Mouse (Mus musculus): Measurements from ENCODE around the gene B830017H08Rik. TPM values are rescaled to one million over a fixed set of nuclear protein-coding genes. Genes with fewer than 3 reads are reported as not detected.

B830017H08Rik gene
- total and polyA plus RNA-seq, 3 experiments: 0.23 to 0.33 TPM; not detected in 1

- Histone ChIP-seq H3K36me3 (replicated peaks) (peaks cover 73% of the 10 kb centered on the region), H3K4me3 (ENCODE audit: low read depth, low read length) (peak overlapping the region; percentile 43; the same call in 1 of the 2 replicates), H3K4me1 (ENCODE audit: insufficient read depth, low read depth, low read length) (peaks cover 67% of the 10 kb centered on the region), H3K9me3 (replicated peaks) (no peaks in the 10 kb centered on the region), H3K27me3 (ENCODE audit: insufficient read depth, low read length) (no peaks in the 10 kb centered on the region)
- no peak for TF ChIP-seq GATA2 (IDR thresholded peaks at IDR 0.05; ENCODE audit: borderline replicate concordance, low read depth, low read length)
- no peak for TF ChIP-seq GATA1 (IDR thresholded peaks at IDR 0.05; ENCODE audit: borderline replicate concordance, low read length)
- no peak for TF ChIP-seq CTCF (IDR thresholded peaks at IDR 0.05; ENCODE audit: low read depth, low read length)
- peak; percentile 75 for TF ChIP-seq TAL1 (conservative IDR thresholded peaks at IDR 0.05; ENCODE audit: low read depth, low read length)
- no peak for TF ChIP-seq POLR2AphosphoS5 (IDR thresholded peaks at IDR 0.05; ENCODE audit: insufficient replicate concordance, low read depth, low read length)
- peak; percentile 47 for ATAC-seq (ENCODE audit: extremely low read depth, insufficient number of reproducible peaks, low FRiP score, poor library complexity, severe bottlenecking)
- DNase-seq (ENCODE audit: low spot score): no peak
Measured at GRCm38 (mm10) chr16:17872995-17873394, 40.1 kb downstream of the B830017H08Rik start.

DNA sequence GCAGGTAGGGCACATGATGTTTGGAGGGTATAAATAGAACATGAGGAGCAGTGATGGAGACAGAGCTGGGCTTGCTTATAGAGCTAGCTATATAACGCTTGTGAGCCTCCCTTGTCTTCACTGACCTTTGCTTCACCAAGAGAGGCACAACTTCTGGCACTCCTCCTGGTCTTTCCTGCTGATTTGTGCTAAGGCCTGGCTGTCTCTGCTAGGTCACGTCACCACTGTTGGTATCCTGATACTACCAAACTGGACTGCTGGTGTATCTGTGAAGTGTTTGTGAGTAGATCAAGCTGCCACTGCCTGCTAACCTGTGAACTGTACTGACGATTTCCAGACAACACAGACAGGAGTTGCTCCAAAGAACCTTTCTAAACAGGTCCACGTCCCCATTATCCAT lies 42.3 kb downstream of the B830017H08Rik start:
- Histone ChIP-seq H3K36me3 (replicated peaks) (peaks cover 73% of the 10 kb centered on the region), H3K27me3 (ENCODE audit: insufficient read depth, low read length) (no peaks in the 10 kb centered on the region), H3K4me3 (ENCODE audit: low read depth, low read length) (no peak overlapping the region), H3K9me3 (replicated peaks) (peaks cover 6% of the 10 kb centered on the region), H3K4me1 (ENCODE audit: insufficient read depth, low read depth, low read length) (peaks cover 52% of the 10 kb centered on the region)
- no peak for DNase-seq (ENCODE audit: low spot score)
- TF ChIP-seq CTCF (IDR thresholded peaks at IDR 0.05; ENCODE audit: low read depth, low read length) (no peak), TAL1 (conservative IDR thresholded peaks at IDR 0.05; ENCODE audit: low read depth, low read length) (no peak), GATA1 (IDR thresholded peaks at IDR 0.05; ENCODE audit: borderline replicate concordance, low read length) (no peak), POLR2AphosphoS5 (IDR thresholded peaks at IDR 0.05; ENCODE audit: insufficient replicate concordance, low read depth, low read length) (no peak)
- no peak for ATAC-seq (ENCODE audit: extremely low read depth, insufficient number of reproducible peaks, low FRiP score, poor library complexity, severe bottlenecking)

GRCm38 (mm10) chr16:17876096-17876495 lies 43.2 kb downstream of the B830017H08Rik start:
- H3K36me3 ChIP-seq (replicated peaks): peaks cover 72% of the 10 kb centered on the region
- peaks cover 43% of the 10 kb centered on the region for H3K4me1 ChIP-seq (ENCODE audit: insufficient read depth, low read depth, low read length)

DNA sequence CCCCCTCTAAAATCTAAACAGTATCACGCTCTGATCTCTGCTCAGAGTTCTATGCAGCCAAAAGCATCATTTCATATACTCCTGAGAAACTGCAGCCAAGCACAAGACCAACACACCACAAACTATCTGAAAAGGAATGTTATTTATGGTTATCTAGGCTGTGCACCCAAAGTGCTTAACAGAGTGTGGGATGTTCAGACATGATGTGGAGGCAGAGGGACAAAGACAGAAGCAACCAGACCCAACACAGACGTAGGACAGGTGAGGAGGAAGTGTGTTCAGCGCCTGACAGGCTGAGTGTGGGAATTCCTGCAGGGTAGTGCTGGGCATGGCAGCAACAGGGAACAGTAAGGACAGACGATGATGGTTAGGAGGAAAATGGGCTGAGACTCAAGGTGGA lies 46.6 kb downstream of the B830017H08Rik start:
- DNase-seq (ENCODE audit: low spot score): no peak
- Histone ChIP-seq H3K4me3 (ENCODE audit: low read depth, low read length) (no peak overlapping the region), H3K36me3 (replicated peaks) (peaks cover 79% of the 10 kb centered on the region), H3K9me3 (replicated peaks) (peaks cover 6% of the 10 kb centered on the region), H3K4me1 (ENCODE audit: insufficient read depth, low read depth, low read length) (peaks cover 20% of the 10 kb centered on the region), H3K27me3 (ENCODE audit: insufficient read depth, low read length) (no peaks in the 10 kb centered on the region)
- no peak for ATAC-seq (ENCODE audit: extremely low read depth, insufficient number of reproducible peaks, low FRiP score, poor library complexity, severe bottlenecking)
- TF ChIP-seq GATA1 (IDR thresholded peaks at IDR 0.05; ENCODE audit: borderline replicate concordance, low read length) (no peak), TAL1 (conservative IDR thresholded peaks at IDR 0.05; ENCODE audit: low read depth, low read length) (no peak), POLR2AphosphoS5 (IDR thresholded peaks at IDR 0.05; ENCODE audit: insufficient replicate concordance, low read depth, low read length) (no peak)

More at GRCm38 (mm10) chr16:17876096-17876495, 43.2 kb downstream of the B830017H08Rik start:
- TF ChIP-seq GATA1 (IDR thresholded peaks at IDR 0.05; ENCODE audit: borderline replicate concordance, low read length) (no peak), GATA2 (IDR thresholded peaks at IDR 0.05; ENCODE audit: borderline replicate concordance, low read depth, low read length) (no peak), POLR2AphosphoS5 (IDR thresholded peaks at IDR 0.05; ENCODE audit: insufficient replicate concordance, low read depth, low read length) (no peak), TAL1 (conservative IDR thresholded peaks at IDR 0.05; ENCODE audit: low read depth, low read length) (no peak)
- Histone ChIP-seq H3K27me3 (ENCODE audit: insufficient read depth, low read length) (no peaks in the 10 kb centered on the region), H3K9me3 (replicated peaks) (peaks cover 6% of the 10 kb centered on the region), H3K4me3 (ENCODE audit: low read depth, low read length) (no peak overlapping the region)
- ATAC-seq (ENCODE audit: extremely low read depth, insufficient number of reproducible peaks, low FRiP score, poor library complexity, severe bottlenecking) (no peak), DNase-seq (ENCODE audit: low spot score) (no peak)

DNA sequence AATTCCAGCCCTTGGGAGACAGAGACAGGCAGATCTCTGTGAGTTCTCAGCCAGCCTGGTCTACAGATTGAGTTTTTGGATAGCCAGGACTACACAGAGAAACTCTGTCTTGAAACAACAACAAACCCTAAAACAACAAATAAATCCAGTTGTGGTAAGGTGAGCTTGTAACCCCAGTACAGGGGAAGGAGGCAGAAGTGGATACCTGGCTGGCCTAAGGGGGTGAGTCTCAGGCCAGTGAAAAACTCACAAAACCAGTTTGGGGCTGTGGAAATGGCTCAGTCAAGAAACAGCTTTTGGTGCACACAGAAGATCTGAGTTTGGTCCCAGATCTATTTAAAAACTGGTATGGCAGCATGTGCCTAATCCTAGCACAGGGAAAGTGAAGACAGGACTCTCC lies 49.3 kb downstream of the B830017H08Rik start:
- TF ChIP-seq CTCF (IDR thresholded peaks at IDR 0.05; ENCODE audit: low read depth, low read length) (no peak), GATA1 (IDR thresholded peaks at IDR 0.05; ENCODE audit: borderline replicate concordance, low read length) (no peak), GATA2 (IDR thresholded peaks at IDR 0.05; ENCODE audit: borderline replicate concordance, low read depth, low read length) (no peak)
- ATAC-seq (ENCODE audit: extremely low read depth, insufficient number of reproducible peaks, low FRiP score, poor library complexity, severe bottlenecking) (no peak), DNase-seq (ENCODE audit: low spot score) (no peak)
- peaks cover 6% of the 10 kb centered on the region for H3K9me3 ChIP-seq (replicated peaks)
- no peak overlapping the region for H3K4me3 ChIP-seq (ENCODE audit: low read depth, low read length)
- peaks cover 23% of the 10 kb centered on the region for H3K4me1 ChIP-seq (ENCODE audit: insufficient read depth, low read depth, low read length)
- no peaks in the 10 kb centered on the region for H3K27me3 ChIP-seq (ENCODE audit: insufficient read depth, low read length)
- peaks cover 90% of the 10 kb centered on the region for H3K36me3 ChIP-seq (replicated peaks)

GRCm38 (mm10) chr16:17884116-17884515 lies 51.2 kb downstream of the B830017H08Rik start:
- no peaks in the 10 kb centered on the region for H3K27me3 ChIP-seq (ENCODE audit: insufficient read depth, low read length)
- H3K4me3 ChIP-seq (ENCODE audit: low read depth, low read length): no peak overlapping the region
- no peak for TF ChIP-seq TAL1 (conservative IDR thresholded peaks at IDR 0.05; ENCODE audit: low read depth, low read length)
- no peak for TF ChIP-seq GATA1 (IDR thresholded peaks at IDR 0.05; ENCODE audit: borderline replicate concordance, low read length)
- TF ChIP-seq GATA2 (IDR thresholded peaks at IDR 0.05; ENCODE audit: borderline replicate concordance, low read depth, low read length): no peak
- DNase-seq (ENCODE audit: low spot score) (no peak), ATAC-seq (ENCODE audit: extremely low read depth, insufficient number of reproducible peaks, low FRiP score, poor library complexity, severe bottlenecking) (no peak)
- peaks cover 23% of the 10 kb centered on the region for H3K4me1 ChIP-seq (ENCODE audit: insufficient read depth, low read depth, low read length)
- H3K9me3 ChIP-seq (replicated peaks): no peaks in the 10 kb centered on the region; the same call in 1 of the 2 replicates
- peaks cover 72% of the 10 kb centered on the region for H3K36me3 ChIP-seq (replicated peaks)

Other genes with a start within 250 kb of the B830017H08Rik start
- not detected in 2 replicates for gene Slc7a4, start 249.9 kb upstream of the B830017H08Rik start, total RNA-seq (2014; fragmentation: Nextera tagmentation)
- 0.05 TPM in 1 of 2 replicates, not detected in the other for gene Slc7a4, start 249.9 kb upstream of the B830017H08Rik start, total RNA-seq (2017)
- gene Slc7a4, start 249.9 kb upstream of the B830017H08Rik start, polyA plus RNA-seq (2012): not detected in 2 replicates
- 55.5 and 78.9 TPM in 2 replicates for gene Smpd4, start 213.8 kb upstream of the B830017H08Rik start, total RNA-seq (2014; fragmentation: Nextera tagmentation)
- 38.5 and 44.4 TPM in 2 replicates for gene Smpd4, start 213.8 kb upstream of the B830017H08Rik start, total RNA-seq (2017)
- gene Smpd4, start 213.8 kb upstream of the B830017H08Rik start, polyA plus RNA-seq (2012): 12.6 and 24.5 TPM in 2 replicates
- gene Ccdc74a, start 186.7 kb upstream of the B830017H08Rik start, total RNA-seq (2014; fragmentation: Nextera tagmentation): not detected in 2 replicates
- gene Ccdc74a, start 186.7 kb upstream of the B830017H08Rik start, total RNA-seq (2017): 3.7 and 4.2 TPM in 2 replicates
- gene Ccdc74a, start 186.7 kb upstream of the B830017H08Rik start, polyA plus RNA-seq (2012): 0.98 and 1.8 TPM in 2 replicates
- 80.8 and 97.0 TPM in 2 replicates for gene Med15, start 100.2 kb upstream of the B830017H08Rik start, total RNA-seq (2014; fragmentation: Nextera tagmentation)
- gene Med15, start 100.2 kb upstream of the B830017H08Rik start, total RNA-seq (2017): 20.3 and 23.4 TPM in 2 replicates
- gene Med15, start 100.2 kb upstream of the B830017H08Rik start, polyA plus RNA-seq (2012): 221 and 227 TPM in 2 replicates
- not detected in 2 replicates for gene Klhl22, start 73.5 kb upstream of the B830017H08Rik start, total RNA-seq (2014; fragmentation: Nextera tagmentation)
- gene Klhl22, start 73.5 kb upstream of the B830017H08Rik start, total RNA-seq (2017): 0.06 and 2.1 TPM in 2 replicates
- not detected in 2 replicates for gene Klhl22, start 73.5 kb upstream of the B830017H08Rik start, polyA plus RNA-seq (2012)
- not detected in 2 replicates for gene Scarf2, start 35.8 kb upstream of the B830017H08Rik start, total RNA-seq (2014; fragmentation: Nextera tagmentation)
- 0.06 TPM in 1 of 2 replicates, not detected in the other for gene Scarf2, start 35.8 kb upstream of the B830017H08Rik start, total RNA-seq (2017)
- not detected in 2 replicates for gene Scarf2, start 35.8 kb upstream of the B830017H08Rik start, polyA plus RNA-seq (2012)
- 2.3 and 2.4 TPM in 2 replicates for gene Car15, start 5.2 kb downstream of the B830017H08Rik start, total RNA-seq (2014; fragmentation: Nextera tagmentation)
- 2.3 and 3.3 TPM in 2 replicates for gene Car15, start 5.2 kb downstream of the B830017H08Rik start, total RNA-seq (2017)
- gene Car15, start 5.2 kb downstream of the B830017H08Rik start, polyA plus RNA-seq (2012): 0.13 and 0.89 TPM in 2 replicates
- 0.75 and 1.0 TPM in 2 replicates for gene Gm20518, start 58.5 kb downstream of the B830017H08Rik start, total RNA-seq (2014; fragmentation: Nextera tagmentation)
- 0.52 and 1.0 TPM in 2 replicates for gene Gm20518, start 58.5 kb downstream of the B830017H08Rik start, total RNA-seq (2017)
- 0.09 and 0.17 TPM in 2 replicates for gene Gm20518, start 58.5 kb downstream of the B830017H08Rik start, polyA plus RNA-seq (2012)
- not detected in 2 replicates for gene Tssk1, start 61.1 kb downstream of the B830017H08Rik start, total RNA-seq (2014; fragmentation: Nextera tagmentation)
- 0.16 TPM in 1 of 2 replicates, not detected in the other for gene Tssk1, start 61.1 kb downstream of the B830017H08Rik start, total RNA-seq (2017)
- not detected in 2 replicates for gene Tssk1, start 61.1 kb downstream of the B830017H08Rik start, polyA plus RNA-seq (2012)
- 20.5 and 23.2 TPM in 2 replicates for gene Dgcr2, start 65.4 kb downstream of the B830017H08Rik start, total RNA-seq (2014; fragmentation: Nextera tagmentation)
- gene Dgcr2, start 65.4 kb downstream of the B830017H08Rik start, total RNA-seq (2017): 25.5 and 32.2 TPM in 2 replicates
- 16.5 and 27.8 TPM in 2 replicates for gene Dgcr2, start 65.4 kb downstream of the B830017H08Rik start, polyA plus RNA-seq (2012)
- not detected in 2 replicates for gene Tssk2, start 65.5 kb downstream of the B830017H08Rik start, total RNA-seq (2014; fragmentation: Nextera tagmentation)
- gene Tssk2, start 65.5 kb downstream of the B830017H08Rik start, total RNA-seq (2017): 0.23 TPM in 1 of 2 replicates, not detected in the other
- gene Tssk2, start 65.5 kb downstream of the B830017H08Rik start, polyA plus RNA-seq (2012): not detected in 2 replicates
- gene Ess2, start 78.2 kb downstream of the B830017H08Rik start, total RNA-seq (2014; fragmentation: Nextera tagmentation): 13.7 and 19.3 TPM in 2 replicates
- gene Ess2, start 78.2 kb downstream of the B830017H08Rik start, total RNA-seq (2017): 29.1 and 31.0 TPM in 2 replicates
- gene Ess2, start 78.2 kb downstream of the B830017H08Rik start, polyA plus RNA-seq (2012): 25.6 and 27.6 TPM in 2 replicates
- gene Gsc2, start 81.9 kb downstream of the B830017H08Rik start, total RNA-seq (2014; fragmentation: Nextera tagmentation): not detected in 2 replicates
- gene Gsc2, start 81.9 kb downstream of the B830017H08Rik start, total RNA-seq (2017): not detected in 2 replicates
- gene Gsc2, start 81.9 kb downstream of the B830017H08Rik start, polyA plus RNA-seq (2012): not detected in 2 replicates
- 47.5 and 57.3 TPM in 2 replicates for gene Slc25a1, start 95.1 kb downstream of the B830017H08Rik start, total RNA-seq (2014; fragmentation: Nextera tagmentation)
- 76.4 and 92.8 TPM in 2 replicates for gene Slc25a1, start 95.1 kb downstream of the B830017H08Rik start, total RNA-seq (2017)
- gene Slc25a1, start 95.1 kb downstream of the B830017H08Rik start, polyA plus RNA-seq (2012): 209 and 244 TPM in 2 replicates
- not detected in 2 replicates for gene Vpreb2, start 147.3 kb downstream of the B830017H08Rik start, total RNA-seq (2014; fragmentation: Nextera tagmentation)
- gene Vpreb2, start 147.3 kb downstream of the B830017H08Rik start, total RNA-seq (2017): not detected in 2 replicates
- gene Vpreb2, start 147.3 kb downstream of the B830017H08Rik start, polyA plus RNA-seq (2012): not detected in 2 replicates
- gene Dgcr6, start 219.7 kb downstream of the B830017H08Rik start, total RNA-seq (2014; fragmentation: Nextera tagmentation): 18.4 and 22.4 TPM in 2 replicates
- gene Dgcr6, start 219.7 kb downstream of the B830017H08Rik start, total RNA-seq (2017): 14.1 and 19.6 TPM in 2 replicates
- gene Dgcr6, start 219.7 kb downstream of the B830017H08Rik start, polyA plus RNA-seq (2012): 20.4 and 23.8 TPM in 2 replicates